29 mouse cellular contexts compared by ENCODE assay signal in genomic region chr13:91457974-91458373, GRCm38 (mm10). TPM values are rescaled to one million over a fixed set of nuclear protein-coding genes. Genes with fewer than 3 reads are reported as not detected.
DNase-seq lines count a peak whose midpoint lies in the region; ATAC-seq and TF ChIP-seq lines count a peak whose summit lies in the region.
"Had no signal": no experiment of that assay in that cellular context is flagged by ENCODE, and none has a peak within 500 bp of the region (broad histone marks: within the 10 kb centered on the region; RNA-seq: fewer than 3 reads in every experiment).

No protein-coding gene starts in this region.

- peaks cover 26% of the 10 kb centered on the region for H3K4me1 ChIP-seq in liver, embryonic 11.5 days (replicated peaks; ENCODE audit: control insufficient read depth, insufficient read depth, low read length)
- H3K4me1 ChIP-seq in liver, embryonic 16.5 days (ENCODE audit: control insufficient read depth, low read depth, low read length) = peaks cover 34% of the 10 kb centered on the region
- H3K4me1 ChIP-seq in lung, adult 2 months (ENCODE audit: control insufficient read depth, insufficient read depth, low read length) = peaks cover 6% of the 10 kb centered on the region; the same call in 1 of the 2 replicates

- TF ChIP-seq POLR2A in lung, adult 2 months (IDR thresholded peaks at IDR 0.05; ENCODE audit: borderline replicate concordance, extremely low read depth, low read depth, low read length) = no peak

- TF ChIP-seq CTCF in lung, adult 2 months (IDR thresholded peaks at IDR 0.05; ENCODE audit: insufficient read depth, low read length) = no peak

- peak; percentile 58 for ATAC-seq in liver, embryonic 11.5 days (replicated peaks; ENCODE audit: low FRiP score)
- ATAC-seq in liver, embryonic 16.5 days (ENCODE audit: low read depth) = peak; percentile 4; the same call in 1 of the 2 replicates
- ATAC-seq: forebrain, embryonic 16.5 days; intestine, postnatal 0 days; midbrain, embryonic 13.5 days had no signal

- no peak overlapping the region for H3K9ac ChIP-seq in liver, embryonic 11.5 days (ENCODE audit: low read depth, low read length)
- H3K9ac ChIP-seq in liver, embryonic 16.5 days (ENCODE audit: low read depth, low read length) = no peak overlapping the region
- H3K9ac ChIP-seq: embryonic facial prominence, embryonic 13.5 days; hindbrain, embryonic 13.5 days; limb, embryonic 12.5 days; midbrain, embryonic 13.5 days; neural tube, embryonic 13.5 days had no signal

- H3K27ac ChIP-seq in liver, embryonic 11.5 days (ENCODE audit: low read depth, low read length) = peak overlapping the region; percentile 72
- peak overlapping the region; percentile 75 for H3K27ac ChIP-seq in liver, embryonic 16.5 days (ENCODE audit: low read length)
- H3K27ac ChIP-seq: embryonic facial prominence, embryonic 13.5 days; limb, embryonic 12.5 days; midbrain, embryonic 13.5 days; neural tube, embryonic 13.5 days; stomach, postnatal 0 days had no signal

- H3K36me3 ChIP-seq in liver, embryonic 11.5 days (ENCODE audit: control insufficient read depth, insufficient read depth, low read length) = no peaks in the 10 kb centered on the region
- no peaks in the 10 kb centered on the region for H3K36me3 ChIP-seq in liver, embryonic 16.5 days (ENCODE audit: control insufficient read depth, insufficient read depth)
- H3K36me3 ChIP-seq: embryonic facial prominence, embryonic 13.5 days; forebrain, embryonic 10.5 days; hindbrain, embryonic 13.5 days; limb, embryonic 12.5 days; midbrain, embryonic 13.5 days; neural tube, embryonic 13.5 days had no signal

- H3K4me3 ChIP-seq in liver, embryonic 11.5 days (ENCODE audit: low read depth, low read length) = no peak overlapping the region
- H3K4me3 ChIP-seq in liver, embryonic 16.5 days (ENCODE audit: low read depth, low read length) = no peak overlapping the region
- no peak overlapping the region for H3K4me3 ChIP-seq in lung, adult 2 months (replicated peaks; ENCODE audit: extremely low read depth, low read depth, low read length)
- H3K4me3 ChIP-seq: embryonic facial prominence, embryonic 13.5 days; forebrain, embryonic 10.5 days; hindbrain, embryonic 13.5 days; limb, embryonic 12.5 days; midbrain, embryonic 13.5 days; neural tube, embryonic 13.5 days had no signal

- peak overlapping the region; percentile 38 for H3K4me2 ChIP-seq in liver, embryonic 11.5 days
- H3K4me2 ChIP-seq in liver, embryonic 16.5 days (ENCODE audit: low read depth, low read length) = peak overlapping the region; percentile 23; the same call in 1 of the 2 replicates
- H3K4me2 ChIP-seq: embryonic facial prominence, embryonic 13.5 days; heart, embryonic 11.5 days; hindbrain, embryonic 13.5 days; limb, embryonic 12.5 days; midbrain, embryonic 13.5 days; neural tube, embryonic 13.5 days had no signal

- intact Hi-C loops in gastrocnemius, postnatal 36 days (cut with DNase I) = loop anchor here (5.0 kb wide), 1 partner anchor 36 kb away; no protein-coding TSS in a partner anchor

- peak; percentile 2 for DNase-seq in embryo, embryonic 10 days (ENCODE audit: low spot score)
- DNase-seq in embryo, embryonic 11 days = no peak
- peak; percentile 94 for DNase-seq in MEL-GATA-1-ER (ENCODE audit: extremely low read depth, low read depth)
- DNase-seq in liver, embryonic 11.5 days (ENCODE audit: low spot score) = no peak
- no peak for DNase-seq in kidney, postnatal 14 days
- no peak for DNase-seq in lung, adult 2 months
- DNase-seq in gastrocnemius, postnatal 36 days = no peak
- DNase-seq: adrenal gland, postnatal 14 days; cerebellum, adult 2 months; cerebellum, postnatal 25 days; heart, postnatal 36 days; kidney, postnatal 4 days; layer of hippocampus, adult 9-11 months; lung, adult 18-20 months; lung, postnatal 10 days; right cerebral cortex, postnatal 4 days; thymus, adult 18-20 months; thymus, postnatal 25 days had no signal

- no peaks in the 10 kb centered on the region for H3K9me3 ChIP-seq in liver, embryonic 11.5 days (ENCODE audit: control insufficient read depth, low read length)
- no peaks in the 10 kb centered on the region for H3K9me3 ChIP-seq in liver, embryonic 16.5 days (replicated peaks; ENCODE audit: control insufficient read depth, low read length)
- H3K9me3 ChIP-seq: embryonic facial prominence, embryonic 13.5 days; forebrain, embryonic 10.5 days; hindbrain, embryonic 13.5 days; limb, embryonic 12.5 days; midbrain, embryonic 13.5 days; neural tube, embryonic 13.5 days had no signal

- H3K27me3 ChIP-seq in liver, embryonic 11.5 days (replicated peaks; ENCODE audit: control insufficient read depth, insufficient read depth, low read length) = no peaks in the 10 kb centered on the region
- H3K27me3 ChIP-seq in liver, embryonic 16.5 days (ENCODE audit: control insufficient read depth, insufficient read depth, low read depth, low read length) = no peaks in the 10 kb centered on the region
- H3K27me3 ChIP-seq: embryonic facial prominence, embryonic 13.5 days; hindbrain, embryonic 13.5 days; limb, embryonic 12.5 days; midbrain, embryonic 13.5 days; neural tube, embryonic 13.5 days had no signal

- 49% methylated on average over 4 of the region's 4 CpGs for WGBS in liver, embryonic 11.5 days
- 26% methylated on average over 4 of the region's 4 CpGs for whole genome bisulfite sequencing in liver, embryonic 16.5 days (ENCODE audit: insufficient replicate concordance)
- 76% methylated on average over 4 of the region's 4 CpGs for WGBS in lung, adult 2 months

RNA-seq across cellular contexts. Expression of gene Ssbp2, which starts 2.1 kb away (rescaled TPM):
- 110 and 113 TPM in 2 replicates for polyA plus RNA-seq in liver, embryonic 11.5 days (2014; fragmentation: Nextera tagmentation; extraction: Ambion mirVana)
- 40.0 and 44.3 TPM in 2 replicates for polyA plus RNA-seq in liver, embryonic 16.5 days (2015; fragmentation: Nextera tagmentation; extraction: Ambion mirVana)
- 9.8 and 15.1 TPM in 2 replicates for polyA plus RNA-seq in lung, adult 2 months (2012; rRNA removed)
- 10 to 100 TPM; 16.7 to 19.8 TPM for total RNA-seq in gastrocnemius, postnatal 36 days (2021)

Comparison
In these comparisons a context has a peak if more than half of its experiments do, and no peak if none do; other contexts are left out.
1. DNase-seq: peak in embryo, embryonic 10 days (single experiment) and MEL-GATA-1-ER (single experiment); none in embryo, embryonic 11 days (single experiment), liver, embryonic 11.5 days (single experiment), kidney, postnatal 14 days (single experiment), lung, adult 2 months (single experiment) and gastrocnemius, postnatal 36 days (0 of 2).